Mouse (Mus musculus) spleen, adult 2 months (tissue): ENCODE measurements around the gene Ell.
A peak's percentile ranks its signal among the peaks of the same experiment; 100 is the strongest.

ENCODE experiments used
- CTCF ChIP-seq: fragments of 200-500 bp; IDR thresholded peaks from 2 replicates; pipeline ENCODE4 v1.5.1; 2011; ENCODE audit warnings: mild to moderate bottlenecking, inconsistent platforms; ENCODE audit not compliant: insufficient read depth, insufficient read length, insufficient replicate concordance; ENCODE audit errors: extremely low read depth
- POLR2A ChIP-seq: fragments of 200-500 bp; IDR thresholded peaks from 2 replicates; pipeline ENCODE4 v1.6.1; 2011; ENCODE audit warnings: low read depth, low read length, inconsistent platforms

GRCm38 (mm10) chr8:70609368-70609848 is 70.2 kb downstream of the Ell start:
- TF ChIP-seq POLR2A (peak; percentile 19), CTCF (no peak)
